Mouse (Mus musculus) cerebellum, adult 9-11 months (tissue): ENCODE measurements around the gene Grik1.

Experiments used
- DNase-seq: peaks from one replicate; pipeline ENCODE4 v3.0.0; 2022

Gene Grik1

GRCm38 (mm10) chr16:88290132-88290772 lies at the start of gene Grik1:
Gene Grik1 (minus strand): TSS chr16:88290265.
- no peak for DNase-seq

GRCm38 (mm10) chr16:88294209-88294608 lies 4.1 kb upstream of the Grik1 start:
- DNase-seq = no peak

- DNase-seq = no peak
These were observed 514 bp downstream of the Grik1 start for GRCm38 (mm10) chr16:88289421-88290081.

DNA sequence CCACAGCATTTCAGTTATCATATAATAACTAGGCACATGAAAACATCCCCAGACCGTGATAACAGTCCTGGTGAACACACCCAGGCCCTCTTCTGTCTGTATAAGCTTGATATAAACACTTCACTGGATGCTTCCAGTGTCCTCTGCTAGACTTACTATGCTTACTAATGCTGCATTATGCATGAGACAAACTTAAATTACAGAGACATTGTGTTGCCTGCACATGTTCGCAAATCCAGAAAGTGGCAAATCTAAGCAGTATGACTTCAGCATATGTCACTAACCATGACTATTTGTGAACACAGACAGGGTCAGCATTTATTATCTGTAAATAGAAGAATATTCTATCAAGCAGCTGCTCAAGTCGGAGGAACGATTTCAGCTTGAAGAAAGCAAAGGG lies 31.7 kb downstream of the Grik1 start:
- DNase-seq = no peak

DNA sequence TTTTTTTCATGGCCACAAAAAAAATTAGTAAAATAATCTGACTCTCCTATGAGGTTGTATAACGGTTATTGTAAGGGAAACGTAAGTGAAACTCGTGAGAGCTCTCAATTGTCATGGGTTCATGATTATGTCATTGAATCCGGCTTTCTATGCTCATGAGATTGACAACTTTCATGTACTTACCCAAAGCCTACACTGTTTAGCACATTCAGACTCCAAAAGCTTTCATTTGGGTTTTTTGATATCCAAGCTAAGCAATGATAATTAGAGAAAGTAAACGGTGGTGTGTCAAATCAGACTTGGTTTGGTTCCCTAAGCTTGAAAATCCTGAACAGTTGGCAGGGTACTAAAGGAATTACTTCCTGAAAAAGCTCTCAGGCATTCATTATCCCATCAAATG lies 33.0 kb downstream of the Grik1 start:
- DNase-seq = no peak

DNA sequence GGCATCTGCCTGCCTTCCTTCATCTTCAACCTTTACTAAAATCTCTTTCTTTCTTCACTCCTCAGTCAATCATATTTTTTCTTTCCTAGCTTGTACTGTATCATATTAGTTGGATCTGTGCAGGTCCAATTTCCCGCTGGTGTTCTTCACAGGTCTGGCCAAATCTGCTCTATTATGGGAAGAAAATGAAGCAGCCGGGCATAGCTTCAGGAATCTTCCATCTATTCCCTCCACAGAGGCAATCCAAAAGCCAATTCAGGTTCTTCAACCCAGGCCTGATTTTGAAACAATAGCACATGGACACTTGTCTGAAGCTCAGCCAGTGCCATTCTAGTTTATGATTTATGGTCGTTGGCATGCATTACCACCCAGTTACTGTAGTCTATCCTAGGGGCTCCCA lies 34.0 kb downstream of the Grik1 start:
- DNase-seq = no peak

- DNase-seq = no peak
These were observed 37.4 kb downstream of the Grik1 start for GRCm38 (mm10) chr16:88252676-88253075.

DNA sequence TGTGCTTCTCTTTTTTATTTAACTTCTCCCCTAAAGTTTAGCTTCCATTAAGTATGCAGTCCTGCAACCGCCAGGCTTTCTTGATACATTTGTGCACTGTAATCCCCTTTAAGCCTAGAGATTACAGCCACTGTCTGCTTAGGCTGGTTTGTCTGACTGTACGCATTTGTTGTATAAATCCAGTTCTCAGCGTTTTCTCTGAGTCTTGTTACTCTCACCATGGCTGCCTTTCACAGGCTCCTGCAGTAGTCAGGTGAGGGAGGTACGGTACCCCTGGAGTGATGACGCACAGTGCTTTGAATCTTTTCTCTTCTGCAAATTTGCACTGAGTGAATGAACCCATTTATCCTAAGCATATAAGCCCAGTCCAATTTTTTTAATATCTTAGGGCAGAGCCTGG lies 39.0 kb downstream of the Grik1 start:
- no peak for DNase-seq

DNA sequence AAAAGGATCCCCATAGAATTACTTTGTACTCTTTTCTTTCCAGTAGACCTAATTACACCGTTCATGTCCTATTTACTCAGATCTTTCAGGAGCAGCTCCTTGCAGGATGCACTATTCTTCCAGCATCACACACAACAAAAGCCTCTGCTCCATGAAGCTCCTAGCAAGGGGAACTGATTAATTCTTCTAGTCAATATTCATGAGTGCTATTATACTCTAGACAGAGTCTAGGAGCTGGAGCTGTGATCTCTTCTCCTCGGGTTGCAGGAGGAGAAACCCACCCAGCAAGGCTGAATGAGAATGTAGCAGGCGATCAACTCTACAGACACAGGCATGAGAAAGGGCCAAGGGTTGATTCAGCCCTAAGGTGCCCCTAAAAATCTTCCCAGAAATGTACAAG lies 40.2 kb downstream of the Grik1 start:
- no peak for DNase-seq

- DNase-seq = no peak
These were observed 42.5 kb downstream of the Grik1 start for GRCm38 (mm10) chr16:88247586-88247985.

DNA sequence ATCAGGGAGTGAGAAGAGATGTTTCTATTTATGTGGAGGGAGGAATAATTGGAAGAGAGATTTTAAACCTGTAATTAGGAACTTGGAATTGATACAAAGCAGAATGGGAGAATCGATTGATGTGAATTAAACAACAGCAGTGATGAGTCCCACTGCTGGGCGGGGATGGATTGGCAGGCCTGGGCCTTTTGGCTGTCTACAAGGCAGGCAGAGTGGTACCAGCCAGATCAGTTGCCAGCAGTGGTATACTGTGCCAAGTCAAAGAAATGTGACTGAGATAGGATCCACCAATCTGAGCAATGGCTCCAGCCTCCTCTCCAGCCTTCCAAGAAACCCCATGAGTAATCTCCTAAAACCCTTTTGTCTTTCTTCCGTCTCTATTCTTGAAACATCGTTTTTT lies 45.4 kb downstream of the Grik1 start:
- no peak for DNase-seq

- DNase-seq = no peak
These were observed 64.4 kb downstream of the Grik1 start for GRCm38 (mm10) chr16:88225616-88226015.

DNA sequence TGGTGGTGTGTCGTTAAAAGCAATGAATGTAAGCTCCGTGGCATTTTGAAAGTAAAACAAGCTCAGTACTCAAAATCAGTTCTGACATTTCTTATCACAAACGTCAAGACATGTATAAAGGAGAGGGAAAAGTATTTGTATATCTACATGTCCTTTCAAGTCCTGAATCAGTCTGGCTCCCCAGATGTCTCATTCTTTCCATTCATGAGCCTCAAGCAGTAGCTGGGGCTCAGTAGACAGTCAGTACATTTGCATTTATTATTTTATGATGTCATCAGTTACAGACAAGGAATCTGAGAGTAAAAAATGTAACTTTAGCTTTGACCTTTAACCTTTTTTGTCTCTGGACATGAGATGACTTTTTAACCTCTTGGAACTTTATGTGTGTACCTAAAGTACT lies 68.1 kb downstream of the Grik1 start:
- DNase-seq = no peak

- no peak for DNase-seq
These were observed 77.5 kb downstream of the Grik1 start for GRCm38 (mm10) chr16:88212531-88212930.

DNA sequence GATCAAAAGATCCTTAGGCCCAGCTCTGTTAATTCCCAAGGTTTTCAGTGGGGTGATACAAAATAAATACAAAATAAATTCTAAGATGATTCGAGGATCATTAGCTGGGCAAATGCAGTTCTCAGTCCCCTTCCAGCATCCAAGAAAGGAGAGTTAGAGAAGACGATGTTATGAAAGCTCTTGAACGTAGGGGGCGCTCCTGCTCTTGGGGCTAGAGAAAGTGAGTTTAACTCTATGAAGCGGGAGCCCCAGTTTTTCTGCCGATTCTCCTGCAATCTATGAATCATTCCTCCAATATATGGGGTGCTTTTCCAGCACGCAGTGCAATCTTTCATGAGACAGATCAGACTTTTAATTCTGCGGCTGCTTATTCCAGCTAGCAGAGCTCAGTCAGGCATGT lies 78.2 kb downstream of the Grik1 start:
- DNase-seq = no peak

DNA sequence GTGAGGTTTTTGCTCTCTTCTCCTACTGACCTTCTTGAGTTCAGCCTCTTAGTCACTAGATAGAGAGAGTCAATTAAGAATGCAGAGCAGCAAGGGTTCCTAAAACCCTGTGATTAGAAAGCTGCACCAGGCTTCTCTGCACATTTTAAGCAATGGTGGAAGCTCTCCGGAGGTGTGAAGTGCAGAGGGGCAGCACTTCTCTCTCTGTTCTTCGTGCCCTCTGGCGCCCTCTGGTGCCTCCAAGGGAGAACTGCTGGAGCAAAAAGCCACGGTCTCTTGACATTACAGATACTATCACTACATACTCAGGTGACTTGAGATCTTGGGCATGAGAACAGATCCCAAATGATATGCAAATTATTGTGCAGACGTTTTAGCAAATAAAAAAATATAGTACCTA lies 85.7 kb downstream of the Grik1 start:
- peak; percentile 15 for DNase-seq

DNA sequence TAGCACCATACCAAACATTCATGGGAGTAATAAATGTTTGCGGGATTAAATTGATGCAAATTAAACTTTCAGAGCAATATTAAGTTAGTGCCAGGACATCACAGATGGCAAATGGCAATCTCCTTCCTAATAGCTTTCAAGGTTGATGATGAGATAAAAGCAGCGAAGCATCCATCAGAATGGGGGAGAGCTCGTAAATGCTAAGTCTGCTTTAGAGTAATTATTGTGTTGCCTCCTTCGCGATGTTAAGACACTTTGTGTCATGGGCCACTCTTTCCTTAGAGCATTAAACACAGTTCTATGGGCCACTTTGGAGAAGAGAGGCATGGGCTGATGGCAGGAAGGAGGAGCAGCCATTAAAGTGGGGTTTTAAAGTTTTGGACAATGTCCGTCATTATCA lies 86.1 kb downstream of the Grik1 start:
- no peak for DNase-seq

GRCm38 (mm10) chr16:88187433-88188037 lies 102.5 kb downstream of the Grik1 start:
- DNase-seq = no peak

DNA sequence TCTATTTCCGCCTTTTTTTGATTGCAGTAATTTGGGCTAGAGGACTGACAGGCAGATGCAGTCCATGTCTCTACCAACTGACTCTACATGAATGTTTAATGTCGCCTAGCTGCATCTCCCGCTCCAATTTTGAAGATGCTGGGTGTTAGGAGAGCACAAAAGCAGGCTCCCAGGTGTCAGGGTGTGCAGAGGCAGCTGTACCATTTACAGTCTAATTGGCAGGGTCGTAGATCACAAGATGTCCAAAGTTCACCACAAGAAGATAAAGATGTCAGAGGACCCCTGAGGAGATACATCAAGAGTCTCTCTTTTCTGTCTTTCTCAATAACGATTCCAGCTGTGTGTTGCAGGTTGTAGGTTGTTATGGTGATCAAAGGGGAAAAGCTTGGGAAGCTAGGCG lies 111.3 kb downstream of the Grik1 start:
- DNase-seq = no peak

DNA sequence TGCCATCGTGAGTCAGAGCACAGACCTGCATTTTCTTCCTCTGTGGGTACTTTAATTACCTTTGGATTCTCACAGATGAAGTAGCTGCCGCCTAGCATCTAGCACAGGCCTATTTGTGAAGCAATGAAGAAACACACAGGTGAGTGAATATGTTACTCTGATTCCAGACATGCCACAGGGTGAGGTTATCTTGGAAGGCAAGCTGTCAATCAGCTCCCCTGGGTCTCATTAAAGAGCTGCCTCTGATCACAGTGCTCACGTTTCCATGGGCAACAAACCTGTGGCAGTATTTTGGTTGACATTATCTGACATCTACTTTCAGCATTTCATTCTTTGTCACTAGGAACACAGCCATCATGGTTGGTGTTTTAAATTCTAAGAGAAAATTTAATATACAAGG lies 112.7 kb downstream of the Grik1 start:
- DNase-seq = no peak

DNA sequence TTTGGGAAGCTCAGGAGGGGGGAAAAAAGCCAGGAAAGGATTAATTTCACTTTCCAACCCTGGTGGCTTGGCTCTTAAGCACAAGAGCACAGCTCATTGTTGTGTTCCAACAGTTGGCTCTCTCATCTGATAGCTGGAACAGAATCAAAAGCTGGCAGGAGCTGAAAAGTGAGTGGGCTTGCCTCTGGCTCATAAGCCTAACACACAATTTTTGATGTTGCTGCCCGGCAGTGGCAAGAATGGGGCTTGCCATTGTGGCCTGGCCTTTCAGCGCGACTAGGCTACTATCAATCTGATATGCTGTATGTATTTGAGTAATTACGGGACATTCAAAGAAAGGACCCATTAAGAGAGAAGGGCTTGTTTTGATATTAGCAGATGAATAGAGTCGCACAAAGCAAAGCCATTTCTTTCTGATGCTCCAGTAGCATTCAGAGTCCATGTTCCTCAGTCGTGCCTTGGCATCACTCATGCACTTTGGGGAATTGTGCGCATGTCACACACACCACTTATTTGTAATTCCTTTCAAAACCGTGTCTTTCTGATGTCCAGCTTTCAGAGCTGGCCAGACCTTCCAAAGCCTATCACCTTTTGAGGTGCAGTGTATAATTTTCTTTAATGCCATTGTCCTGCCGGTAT lies 115.9 kb downstream of the Grik1 start:
- peak; percentile 14 for DNase-seq

GRCm38 (mm10) chr16:88166547-88166946 lies 123.5 kb downstream of the Grik1 start:
- no peak for DNase-seq

DNA sequence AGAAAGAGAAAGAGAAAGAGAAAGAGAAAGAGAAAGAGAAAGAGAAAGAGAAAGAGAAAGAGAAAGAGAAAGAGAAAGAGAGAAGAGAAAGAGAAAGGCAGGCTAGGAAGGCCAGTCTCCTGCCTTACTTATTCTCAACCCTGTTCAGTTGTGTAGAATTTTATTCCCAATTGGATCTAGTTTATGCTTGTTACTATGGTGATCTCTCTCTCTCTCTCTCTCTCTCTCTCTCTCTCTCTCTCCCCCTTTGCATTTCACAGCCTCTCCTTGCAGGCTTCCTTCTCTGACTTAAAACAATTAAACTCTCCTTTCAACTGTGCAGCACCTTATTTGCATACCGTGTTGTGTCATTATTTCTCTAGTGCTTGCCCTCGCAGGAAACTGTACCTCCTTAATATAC lies 147.5 kb downstream of the Grik1 start:
- no peak for DNase-seq

DNA sequence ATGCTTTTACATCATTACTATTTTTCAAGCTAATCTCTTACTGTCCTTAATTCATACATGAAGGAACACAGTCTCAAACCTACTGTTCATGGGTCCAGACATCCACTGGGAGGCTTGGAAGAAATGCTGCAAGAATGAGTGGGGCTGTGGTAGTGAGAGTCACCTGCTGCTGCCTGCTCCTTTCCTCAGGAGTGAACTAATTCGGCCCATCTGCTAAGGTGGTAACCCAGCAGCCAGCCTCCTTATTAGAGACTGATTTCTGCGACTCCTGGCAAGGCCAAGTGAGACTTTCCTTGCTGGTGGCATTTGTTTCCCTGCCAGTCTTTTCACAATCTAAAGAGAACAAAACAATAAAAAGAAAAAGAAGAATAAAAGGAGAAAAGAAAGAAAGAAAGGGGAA lies 147.9 kb downstream of the Grik1 start:
- no peak for DNase-seq
